Mouse (Mus musculus): ENCODE results near the gene Vmn1r89.

The Vmn1r89 gene

GRCm38 (mm10) chr7:13212720-13213119 lies at the start of gene Vmn1r89:
Gene Vmn1r89 (plus strand): TSS chr7:13213020.
- DNase-seq, result no peak

DNA sequence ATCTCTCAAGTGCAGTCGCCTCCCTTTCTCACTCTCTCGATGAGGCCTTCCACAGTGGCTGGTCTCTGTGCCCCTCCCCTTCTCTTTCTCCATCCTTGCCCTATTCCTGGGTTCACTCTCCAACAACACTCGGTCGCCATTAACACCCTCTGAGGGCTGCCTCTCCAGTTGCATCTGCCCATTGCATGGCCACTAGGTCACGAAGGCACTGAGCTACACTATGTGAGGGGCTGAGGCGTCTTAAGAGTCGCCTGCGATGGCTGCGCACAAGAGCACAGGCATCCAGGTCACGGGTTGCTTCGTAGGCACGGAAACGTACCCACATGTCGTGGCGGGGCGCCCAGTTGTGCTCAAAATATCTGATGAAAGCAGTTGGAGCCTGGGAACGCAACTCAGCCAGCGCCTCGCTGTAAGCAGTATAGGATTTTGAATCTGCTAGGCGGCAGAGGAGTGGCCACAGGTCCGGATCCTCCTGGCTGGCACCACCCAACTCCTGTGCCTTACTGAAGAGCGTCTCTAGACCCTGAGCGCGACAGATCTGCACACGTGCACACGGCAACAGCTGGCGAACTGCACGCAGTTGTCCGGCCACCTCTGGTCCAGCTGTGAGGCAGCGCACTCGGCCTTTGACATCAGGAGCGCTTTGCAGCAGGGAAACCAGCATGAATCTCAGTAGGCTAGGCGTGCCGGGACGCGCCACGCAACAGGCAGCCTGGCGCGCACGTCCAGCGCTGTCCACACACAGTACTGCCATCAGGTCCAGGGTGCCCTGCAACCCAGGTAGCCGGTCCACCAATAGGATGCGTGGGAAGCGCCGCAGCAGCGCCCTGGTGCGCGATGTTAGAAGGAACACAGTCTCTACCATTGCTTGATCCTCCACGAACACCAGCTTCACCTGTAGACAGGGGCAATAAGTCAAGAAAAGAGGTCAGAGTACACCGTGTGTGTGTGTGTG lies 48.2 kb downstream of the Vmn1r89 start:
- peak; percentile 55 for DNase-seq

DNA sequence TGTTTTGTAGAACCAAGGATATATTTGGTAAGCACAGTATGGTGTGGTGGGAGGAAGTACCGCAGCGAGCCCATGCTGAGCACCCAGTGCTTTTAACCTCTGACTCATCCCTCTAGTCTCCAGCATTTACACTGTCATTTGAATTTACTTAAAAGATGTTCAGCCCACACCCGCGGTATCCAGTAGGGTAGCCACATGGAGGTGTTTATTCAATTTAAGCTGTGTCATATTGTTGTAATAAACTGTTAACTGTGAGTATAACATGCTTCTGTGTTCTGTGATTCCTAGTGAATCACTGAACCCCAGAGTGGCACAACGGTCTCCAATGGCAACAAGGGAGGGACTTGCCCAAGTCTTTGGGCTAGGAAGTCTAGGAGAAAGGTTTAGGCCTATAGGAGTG lies 51.0 kb downstream of the Vmn1r89 start:
- DNase-seq, result no peak

DNA sequence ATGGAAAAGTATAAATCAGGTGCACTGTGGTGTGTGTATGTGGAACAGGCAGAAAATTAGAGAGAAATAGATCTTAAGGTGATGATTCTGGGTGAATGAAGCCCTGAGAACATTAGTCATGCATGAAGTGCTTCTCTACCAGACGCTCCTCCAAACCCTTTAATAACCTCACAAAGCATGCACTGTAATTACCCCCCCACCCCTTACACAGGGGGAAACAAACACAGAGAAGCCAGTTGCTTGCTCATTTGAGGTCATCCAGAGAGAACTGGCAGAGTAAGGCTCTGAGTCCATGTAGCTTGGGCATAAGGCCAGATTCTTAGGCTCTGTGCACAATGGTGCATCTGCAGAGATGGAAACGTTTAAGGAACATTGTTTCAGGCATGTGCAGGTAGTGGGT lies 51.6 kb downstream of the Vmn1r89 start:
- DNase-seq, result no peak

DNA sequence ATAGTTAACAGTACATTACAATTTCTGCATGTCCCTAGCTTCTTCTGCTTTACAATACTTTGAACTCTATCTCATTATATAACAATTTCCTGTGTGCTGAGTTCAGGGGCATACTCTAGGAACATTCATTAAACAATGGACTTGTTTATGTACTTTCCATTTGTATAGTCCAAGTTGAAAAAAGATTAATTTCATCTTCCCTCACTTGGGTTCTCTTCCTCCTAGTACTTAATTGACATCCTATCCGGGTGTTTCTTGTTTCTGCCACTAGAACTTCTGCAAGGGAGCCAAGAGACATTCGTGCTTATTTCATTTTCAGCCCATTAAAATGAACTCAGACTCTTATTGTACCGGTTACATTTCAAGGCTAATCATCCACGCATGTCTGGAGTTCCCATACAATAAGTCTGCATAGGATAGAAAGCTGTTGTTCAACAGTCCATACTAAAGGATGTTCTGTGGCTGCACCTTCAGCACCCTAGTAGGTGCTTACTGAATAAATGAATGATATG lies 56.0 kb downstream of the Vmn1r89 start:
- no peak for DNase-seq

- DNase-seq, result no peak
Measured at GRCm38 (mm10) chr7:13269394-13269793, 56.6 kb downstream of the Vmn1r89 start.

Data from right cerebral cortex, postnatal 14 days (tissue).